Mouse (Mus musculus) E14TG2a.4 (cell line): ENCODE results near the gene Recql.

ENCODE experiments used
- CTCF ChIP-seq: conservative IDR thresholded peaks from 2 replicates; pipeline ENCODE4 v1.5.1; 2014; ENCODE audit warnings: low read length
- POU5F1 ChIP-seq: IDR thresholded peaks from 2 replicates; pipeline ENCODE4 v1.6.1; 2014; ENCODE audit warnings: low read length, borderline replicate concordance

- TF ChIP-seq CTCF (no peak), POU5F1 (no peak)
Observed at GRCm38 (mm10) chr6:142317106-142317505, 69.8 kb downstream of the Recql start.
